Mouse (Mus musculus) left cerebral cortex, adult 11 months (tissue): Measurements from ENCODE around the gene Rln3.

Experiments
- DNase-seq: peaks from one replicate; pipeline ENCODE4 v3.0.0; 2022; ENCODE audit warnings: low spot score

Gene Rln3

DNA sequence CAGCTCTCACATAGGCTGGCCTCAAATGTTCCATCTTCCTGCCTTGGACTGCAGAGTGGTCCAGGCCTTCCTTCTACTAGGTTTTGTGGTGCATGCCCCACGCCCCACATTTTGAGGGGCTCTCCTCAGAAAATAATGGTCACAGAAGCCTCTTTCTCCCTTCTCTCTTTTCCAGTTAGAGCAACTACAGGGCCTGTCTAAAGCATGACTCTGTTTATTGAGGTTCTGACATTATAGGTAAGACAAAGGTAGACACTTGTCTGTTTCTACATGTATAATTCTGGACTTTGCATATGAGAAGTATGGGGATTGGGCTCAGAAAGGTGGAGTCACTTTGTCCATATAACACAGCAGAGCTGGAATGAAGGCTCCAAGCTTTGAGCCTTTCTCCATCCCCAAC, 20.2 kb upstream of the Rln3 start, which contains the start of gene Gm10643:
TSS of gene Gm10643 (minus strand) at position 101 of the 400 bp plus-strand sequence.
- DNase-seq, result no peak

DNA sequence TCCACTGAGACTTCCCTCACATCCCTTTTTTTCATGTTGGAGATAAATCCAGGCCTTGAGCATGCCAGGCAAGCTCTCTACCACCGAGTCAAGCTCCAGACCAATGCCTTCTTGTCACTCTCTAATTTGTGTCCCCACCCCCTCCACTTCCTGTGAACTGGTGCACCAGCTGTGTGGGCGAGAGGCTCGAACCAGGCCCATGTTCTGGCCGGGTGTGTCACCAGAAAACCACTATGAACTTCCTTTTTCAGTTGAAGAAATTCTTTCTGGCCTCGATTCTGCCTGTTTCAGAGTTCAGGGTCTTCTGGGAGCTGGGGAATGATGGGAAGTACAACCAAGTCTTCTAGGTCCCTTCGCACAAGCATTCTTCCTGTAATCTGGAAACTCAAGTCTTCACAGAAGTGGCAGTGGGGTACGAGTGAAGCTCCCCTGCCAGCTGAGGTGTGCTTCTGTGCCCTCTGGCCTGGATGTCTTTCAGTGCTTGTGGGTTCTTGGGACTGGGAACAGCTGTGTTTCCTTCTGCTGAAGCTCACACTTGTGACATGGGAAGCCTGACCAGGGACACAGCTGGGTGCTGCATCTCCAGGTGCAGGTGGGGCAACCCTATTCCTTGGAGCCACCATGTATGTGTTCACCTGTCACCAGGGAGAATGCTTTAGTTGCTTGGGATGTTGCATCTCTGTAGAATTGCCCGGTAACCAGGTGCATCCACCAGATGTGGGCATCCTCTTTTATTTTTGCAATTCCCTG, 19.2 kb upstream of the Rln3 start:
- no peak for DNase-seq

DNA sequence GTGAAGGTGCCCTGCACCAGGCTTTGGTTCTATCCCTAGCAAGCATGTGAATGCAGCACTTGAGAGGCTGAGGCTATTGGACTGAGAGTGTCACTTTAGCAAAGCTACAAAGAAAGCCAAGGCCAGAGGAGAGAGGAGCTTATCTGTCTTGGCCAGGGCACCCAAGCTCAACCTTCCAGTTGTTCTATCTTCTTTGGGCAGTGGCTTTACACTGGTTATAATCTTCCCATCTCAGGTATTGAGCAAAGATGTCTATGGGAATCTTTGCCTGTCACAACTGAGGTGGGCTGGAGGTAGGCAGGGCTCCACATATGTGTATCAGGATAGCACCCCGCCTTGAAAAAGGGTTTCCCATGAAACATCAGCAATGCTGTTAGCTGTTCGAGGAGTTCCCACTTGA, 15.4 kb upstream of the Rln3 start:
- DNase-seq, result no peak

DNA sequence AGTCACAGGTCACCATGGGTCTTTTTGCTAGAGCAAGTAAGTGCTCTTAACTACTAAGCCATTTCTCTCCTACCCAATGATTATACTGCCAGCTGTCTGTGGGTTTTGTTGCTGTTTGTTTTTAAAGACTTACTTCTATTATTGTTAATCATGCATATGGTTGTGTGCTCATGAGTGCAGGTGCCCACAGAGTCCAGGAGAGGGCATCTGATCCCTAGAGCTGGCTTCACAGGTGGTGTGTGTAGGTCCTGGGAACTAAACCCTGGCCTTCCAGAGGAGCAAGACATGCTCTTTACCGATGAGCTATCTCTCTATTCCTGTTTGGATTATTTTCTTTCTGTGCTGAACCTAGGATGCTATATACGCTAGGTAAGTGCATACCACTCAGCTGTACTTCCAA, 14.4 kb upstream of the Rln3 start:
- no peak for DNase-seq

GRCm38 (mm10) chr8:84057827-84058226, 13.0 kb upstream of the Rln3 start:
- no peak for DNase-seq

DNA sequence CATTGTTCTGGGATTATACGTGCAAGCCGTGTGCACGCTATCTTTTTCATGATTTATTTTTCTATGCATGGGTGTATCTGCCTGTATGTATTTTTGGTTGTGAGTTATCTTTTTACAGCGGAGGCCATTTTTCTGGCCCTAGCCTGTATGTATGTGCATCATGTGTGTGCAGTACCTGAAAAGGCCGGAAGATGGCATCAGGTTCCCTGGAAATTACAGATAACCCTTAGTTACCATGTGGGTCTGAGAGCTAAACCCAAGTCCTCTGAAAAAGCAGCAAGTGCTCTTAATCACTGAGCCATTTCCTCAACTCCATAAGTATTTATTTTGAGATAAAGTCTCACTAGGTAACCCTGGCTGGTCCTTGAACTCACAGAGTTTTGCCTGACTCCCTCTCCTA, 8.4 kb upstream of the Rln3 start:
- no peak for DNase-seq

- DNase-seq, result no peak
Measured at GRCm38 (mm10) chr8:84052746-84053145, 7.9 kb upstream of the Rln3 start.

DNA sequence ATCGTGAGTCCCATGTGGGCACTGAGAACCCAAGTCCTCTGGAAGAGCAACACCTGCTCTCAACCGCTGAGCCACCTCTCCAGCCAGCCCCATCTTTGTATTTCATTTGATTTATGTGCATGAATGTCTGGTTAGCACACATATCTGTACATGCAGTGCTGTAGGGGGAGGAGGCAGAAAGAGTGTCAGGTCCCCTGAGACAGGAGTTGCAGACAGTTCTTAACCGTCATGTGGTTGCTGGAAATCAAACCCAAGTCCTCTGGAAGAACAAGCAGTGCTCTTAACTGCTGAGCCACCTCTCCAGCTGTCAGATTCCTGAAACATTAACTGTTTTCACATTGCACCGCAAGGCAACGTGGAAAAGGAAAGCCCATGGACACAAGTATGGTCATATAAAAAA, 3.4 kb upstream of the Rln3 start:
- no peak for DNase-seq

DNA sequence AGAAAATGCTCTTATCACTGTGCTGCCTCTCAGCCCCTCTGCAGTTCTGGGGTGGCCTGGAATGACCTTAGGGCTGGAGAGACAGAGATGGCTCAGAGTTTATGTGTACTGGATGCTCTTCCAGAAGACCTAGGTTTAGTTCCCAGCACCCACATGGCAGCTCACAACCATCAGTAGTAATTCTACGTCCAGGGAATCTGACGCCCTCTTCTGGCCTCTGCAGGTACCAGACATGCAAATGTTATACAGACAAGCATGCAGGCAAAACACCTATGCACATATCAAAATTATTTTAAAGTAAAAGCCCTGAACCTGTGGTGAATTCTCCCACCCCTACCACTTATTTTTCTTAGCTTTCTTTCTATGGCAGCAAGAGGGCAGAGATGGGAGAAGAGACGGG, 1.7 kb upstream of the Rln3 start:
- DNase-seq, result no peak

- no peak for DNase-seq
Measured at GRCm38 (mm10) chr8:84044103-84044502, 697 bp downstream of the Rln3 start.

- DNase-seq, result no peak
Measured at GRCm38 (mm10) chr8:84042948-84043342, 1.9 kb downstream of the Rln3 start.

DNA sequence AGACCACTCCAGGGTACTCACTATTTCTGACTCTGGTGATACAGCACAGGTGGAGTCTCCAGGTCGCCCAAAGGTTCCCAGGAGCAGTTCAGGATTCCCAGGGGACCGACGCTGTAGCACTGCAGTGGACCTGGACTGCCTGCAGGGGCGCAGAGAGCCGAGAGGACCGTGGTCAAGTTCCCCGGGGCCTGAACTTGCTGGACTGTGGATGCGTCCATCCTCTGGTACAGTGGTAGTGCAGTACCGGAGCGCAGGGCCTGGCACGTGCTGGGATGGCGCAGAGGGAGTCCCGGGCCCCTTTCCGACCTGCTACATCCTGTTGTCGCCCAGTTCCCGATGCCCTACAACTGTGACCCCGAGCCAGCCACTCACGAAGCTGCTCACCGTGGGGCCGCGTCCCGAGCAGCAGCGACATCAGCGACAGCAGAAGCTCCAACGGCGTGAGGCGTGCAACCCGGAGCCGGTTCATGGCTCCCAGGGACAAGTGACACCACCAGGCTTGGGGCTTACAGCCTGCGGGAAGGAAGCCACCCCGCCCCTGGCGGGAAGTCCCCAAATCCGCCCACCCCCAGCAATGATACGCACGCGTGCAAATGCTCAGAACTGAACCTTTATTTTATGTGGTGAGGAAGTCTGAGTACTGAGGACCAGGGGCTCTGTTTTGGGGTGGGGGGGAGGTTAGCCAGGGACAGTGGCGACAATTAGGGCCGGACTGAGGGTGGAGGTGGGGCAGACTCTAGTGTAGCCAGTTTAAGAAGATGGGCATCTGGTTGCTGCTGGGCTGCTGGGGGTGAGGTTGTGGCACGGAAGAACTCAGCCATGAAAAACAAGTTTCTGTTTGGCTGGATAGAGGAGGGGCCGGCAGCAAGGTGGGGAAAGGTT, 2.5 kb downstream of the Rln3 start, which contains the start of gene Il27ra:
TSS of gene Il27ra (minus strand) at position 524 of the 882 bp plus-strand sequence.
- DNase-seq, result no peak

DNA sequence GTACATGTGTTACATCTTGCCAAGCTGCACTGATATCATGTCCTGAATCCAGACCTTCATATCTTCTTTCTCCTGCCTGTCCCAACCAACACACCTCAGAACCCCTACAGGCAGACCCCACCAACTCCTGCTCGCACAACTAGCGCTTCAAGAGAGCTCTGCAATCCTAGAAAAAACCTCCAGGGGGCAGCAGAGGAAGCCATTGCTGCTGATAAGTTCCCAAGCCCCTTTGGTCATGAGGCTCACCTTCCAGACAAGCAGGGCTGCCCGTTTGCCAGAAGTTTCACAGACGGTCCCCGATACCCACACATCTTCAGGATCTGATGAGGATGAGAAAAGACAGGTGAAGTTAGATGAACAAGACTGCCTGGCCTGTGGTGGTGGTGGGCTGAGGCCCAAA, 5.8 kb downstream of the Rln3 start:
- DNase-seq, result no peak

DNA sequence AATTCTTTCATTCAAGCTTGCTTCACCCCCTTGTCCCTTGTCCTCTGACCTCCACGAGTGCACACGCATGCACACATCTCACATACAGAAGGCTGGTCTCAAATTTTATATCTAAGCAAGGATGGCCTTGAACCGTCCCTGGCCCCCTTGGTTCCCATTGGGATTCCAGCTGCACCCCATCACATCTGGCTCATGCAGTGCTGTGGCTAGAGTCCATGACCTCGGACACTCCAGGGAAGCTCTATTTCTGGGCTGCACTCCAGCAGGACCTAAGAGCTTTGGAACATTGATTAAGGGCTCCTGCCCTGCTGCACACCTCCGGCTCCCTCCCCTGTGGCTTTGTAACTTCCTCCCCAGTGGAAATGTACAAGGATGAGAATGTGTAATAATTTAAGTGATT, 6.8 kb downstream of the Rln3 start:
- no peak for DNase-seq

DNA sequence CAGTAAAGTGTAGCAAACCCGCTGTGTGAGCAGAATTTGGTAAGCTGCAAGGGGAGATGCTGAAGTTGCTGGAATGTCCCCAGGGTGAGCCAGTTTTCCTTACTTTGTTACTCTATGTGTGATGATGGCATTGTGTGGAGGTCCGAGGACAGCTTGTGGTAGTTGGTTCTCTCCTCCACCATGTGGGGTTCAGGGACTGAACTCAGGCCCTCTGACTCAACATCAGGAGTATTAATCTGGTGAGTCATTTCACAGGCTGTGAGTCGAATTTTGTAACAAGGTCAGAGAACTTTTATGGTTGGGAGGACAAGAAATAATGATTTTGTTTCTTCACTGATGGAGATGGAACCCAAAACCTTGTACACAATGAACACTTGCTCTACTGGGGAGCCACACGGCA, 12.0 kb downstream of the Rln3 start:
- no peak for DNase-seq

- DNase-seq, result no peak
Measured at GRCm38 (mm10) chr8:84029272-84029671, 15.5 kb downstream of the Rln3 start.

- DNase-seq, result no peak
Measured at GRCm38 (mm10) chr8:84027449-84027848, 17.4 kb downstream of the Rln3 start.

- no peak for DNase-seq
Measured at GRCm38 (mm10) chr8:84025863-84026262, 18.9 kb downstream of the Rln3 start.

- DNase-seq, result no peak
Measured at GRCm38 (mm10) chr8:84024171-84024570, 20.6 kb downstream of the Rln3 start.

- DNase-seq, result no peak
Measured at GRCm38 (mm10) chr8:84023631-84024030, 21.2 kb downstream of the Rln3 start.

DNA sequence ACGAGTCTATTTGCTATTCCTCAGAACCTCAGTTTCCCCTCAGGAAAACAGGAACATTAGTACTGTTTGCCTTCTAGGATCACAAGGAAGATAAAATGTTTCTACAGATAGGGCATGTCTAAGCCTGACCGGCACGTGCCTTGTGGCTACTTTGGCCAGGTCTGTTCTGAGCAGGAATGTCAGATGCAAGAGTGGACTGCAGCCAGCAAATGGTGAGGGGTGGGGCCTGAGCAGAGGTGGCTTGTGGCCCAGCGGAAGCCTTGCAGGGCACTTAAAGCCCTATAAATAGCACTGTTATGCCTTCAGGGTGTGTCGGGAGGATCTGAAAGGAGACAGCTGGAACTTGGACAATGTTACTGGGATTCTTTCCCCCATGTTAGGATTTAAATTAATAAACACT, 21.7 kb downstream of the Rln3 start:
- no peak for DNase-seq

DNA sequence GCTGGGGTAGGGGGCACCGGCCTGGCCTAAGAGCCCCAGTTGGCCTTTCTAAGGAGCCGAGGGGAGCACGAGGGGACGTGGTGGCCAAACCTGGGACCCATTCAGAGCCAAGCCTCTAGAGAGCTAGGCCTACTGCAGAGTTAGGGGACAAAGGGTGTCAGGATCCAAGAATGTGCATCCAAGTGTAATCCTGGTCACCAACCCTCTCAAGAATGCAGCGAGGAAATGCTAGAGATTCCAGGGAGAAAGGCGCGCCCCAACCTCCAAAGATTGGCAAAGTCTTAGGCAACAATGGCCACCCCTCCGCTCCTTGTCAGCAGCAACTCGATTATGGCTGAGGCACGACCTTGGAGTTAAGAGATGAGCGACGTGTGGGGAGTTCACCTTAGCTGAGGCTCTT, 23.2 kb downstream of the Rln3 start:
- DNase-seq, result no peak

GRCm38 (mm10) chr8:84021096-84021495, 23.7 kb downstream of the Rln3 start, which contains the start of gene Palm3:
Gene Palm3, plus strand, starts transcription at chr8:84021471.
- DNase-seq, result no peak
